Mouse (Mus musculus): ENCODE data around the gene Fcna.

Gene Fcna

DNA sequence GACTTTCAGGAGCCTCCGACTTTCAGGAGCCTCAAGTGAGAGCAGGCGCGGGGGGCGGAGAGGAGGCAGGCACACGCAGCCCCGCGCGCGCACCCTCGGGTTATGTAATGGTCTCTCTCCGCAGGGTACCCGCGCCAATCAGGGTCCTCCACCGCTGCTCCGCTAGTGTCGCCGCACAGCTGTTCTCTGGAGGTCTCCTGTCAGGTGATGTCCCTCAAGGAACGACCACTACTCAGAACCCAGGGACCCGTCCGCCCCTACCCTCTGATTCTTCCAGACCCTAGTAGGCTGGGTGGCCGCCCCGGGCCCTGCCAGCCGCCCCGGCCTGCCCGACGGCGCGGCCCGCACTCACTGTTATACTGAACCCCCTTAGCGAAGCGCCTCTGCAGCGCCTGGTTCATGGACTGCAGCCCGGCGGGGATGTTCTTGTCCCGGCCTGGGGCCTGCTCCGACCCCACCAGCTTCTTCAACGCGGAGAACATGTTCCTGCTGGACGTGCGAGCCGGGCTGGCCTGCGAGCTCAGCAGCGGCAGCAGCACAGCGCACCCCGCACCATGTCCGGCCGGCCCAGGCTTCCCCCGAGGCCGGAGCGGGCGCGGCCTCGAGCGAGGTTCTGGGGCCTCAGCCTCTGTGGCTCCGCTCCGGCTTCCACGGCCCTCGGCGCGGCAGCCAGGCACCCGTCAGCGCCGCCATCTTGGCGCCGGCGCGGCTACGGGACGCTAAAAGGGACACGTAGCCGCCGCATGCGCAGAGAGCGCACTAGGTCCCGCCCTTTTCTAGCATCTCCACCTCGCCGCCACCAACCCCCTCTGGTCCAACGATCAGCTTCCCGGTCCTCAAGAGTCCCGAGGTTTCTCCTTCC lies 19.8 kb downstream of the Fcna start, which contains the start of gene Rabl6:
Gene Rabl6 (minus strand): TSS at position 761 of the 862 bp plus-strand sequence.
- DNase-seq, result peak; percentile 91 to 95

DNA sequence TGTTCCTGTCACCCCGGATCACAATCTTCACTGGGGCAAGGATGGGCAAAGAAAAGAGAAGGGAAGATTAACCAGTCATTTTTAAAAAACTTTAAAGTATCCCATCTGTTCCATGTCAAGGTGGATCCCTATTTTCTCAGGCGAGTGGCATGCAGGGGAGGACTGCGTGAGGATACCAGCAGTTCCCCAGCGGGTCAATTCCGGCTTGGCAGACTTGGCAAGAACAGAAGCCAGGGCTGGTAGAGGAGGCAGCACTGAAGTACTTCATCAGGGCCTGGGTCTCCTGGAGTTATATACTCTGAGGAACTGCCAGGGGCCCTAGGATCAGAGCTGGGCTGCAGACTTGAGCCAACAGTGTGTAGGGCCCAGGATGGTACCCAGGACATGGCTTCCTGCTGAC lies 25.3 kb downstream of the Fcna start:
- DNase-seq, result no peak

DNA sequence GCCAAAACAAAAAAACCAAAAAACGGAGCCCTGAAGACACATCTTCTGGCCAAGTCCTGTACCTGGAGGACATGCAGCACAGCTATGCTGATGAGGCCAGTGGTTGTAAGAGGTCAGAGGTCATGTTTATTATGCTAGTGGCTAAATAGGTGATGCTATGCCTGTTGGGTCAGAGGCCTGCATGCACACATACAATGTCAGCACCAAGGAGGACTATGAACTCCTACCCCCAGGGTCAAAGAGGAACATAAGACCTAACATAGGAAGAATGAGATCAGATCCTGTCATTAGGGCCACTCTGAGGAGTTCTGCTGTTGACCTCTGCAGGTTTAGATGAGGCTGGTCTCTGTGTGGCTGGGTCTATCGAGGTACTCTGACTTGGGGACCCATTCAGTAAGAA lies 27.8 kb downstream of the Fcna start:
- DNase-seq, result no peak

DNA sequence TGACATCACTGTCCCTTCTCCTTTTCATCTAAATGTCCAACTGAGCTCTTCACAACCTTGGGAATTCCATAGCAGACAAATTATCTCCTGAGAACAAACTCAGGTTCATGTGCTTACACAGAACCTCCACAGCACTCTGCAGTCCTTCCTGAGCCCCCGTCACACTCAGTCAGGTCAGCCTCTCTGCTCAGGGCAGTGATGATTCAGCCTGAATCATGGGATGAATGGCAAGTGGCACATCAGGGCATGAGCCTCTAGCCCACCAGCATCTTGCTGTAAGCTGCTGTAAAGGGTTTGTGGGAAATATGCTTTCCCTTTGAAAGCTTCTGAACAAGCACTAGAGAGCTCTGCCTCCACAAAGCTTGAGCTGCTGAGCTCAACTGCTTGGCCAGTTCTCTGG lies 29.1 kb downstream of the Fcna start:
- DNase-seq, result no peak

DNA sequence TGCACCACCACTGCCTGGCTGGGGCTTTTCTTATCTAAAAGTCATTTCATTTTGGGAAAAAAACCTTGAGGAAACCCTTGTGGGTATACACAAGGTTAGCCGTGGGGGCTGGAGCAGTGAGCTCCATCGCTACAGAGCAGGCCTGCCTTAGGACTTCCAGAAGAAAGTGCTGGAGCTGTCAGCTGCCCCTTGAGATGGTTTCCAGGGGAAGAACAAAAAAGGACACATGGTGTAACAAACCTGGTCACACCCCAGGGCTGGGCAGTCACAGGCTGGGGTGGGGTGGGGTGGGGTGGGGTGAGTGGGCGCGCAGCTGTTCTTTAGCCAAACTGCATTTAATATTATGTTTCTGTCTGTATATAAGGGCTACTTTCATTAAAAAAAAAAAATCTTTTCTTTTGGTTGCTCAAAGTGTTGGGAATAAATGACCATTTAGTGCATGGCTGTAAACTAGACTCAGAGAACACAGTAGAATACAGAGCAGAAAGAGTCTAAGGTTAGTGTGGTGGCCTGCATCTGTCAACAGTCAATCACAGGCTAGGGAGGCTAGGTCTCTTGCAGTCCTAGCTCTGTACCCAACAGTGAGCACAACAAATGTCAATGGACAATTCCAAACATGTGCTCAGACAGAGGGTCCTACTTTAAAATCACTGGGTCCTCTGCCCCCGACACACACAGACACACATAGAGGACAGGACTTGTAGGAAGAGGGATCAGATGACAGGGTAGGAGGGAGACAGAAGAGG lies 30.9 kb downstream of the Fcna start:
- no peak for DNase-seq

DNA sequence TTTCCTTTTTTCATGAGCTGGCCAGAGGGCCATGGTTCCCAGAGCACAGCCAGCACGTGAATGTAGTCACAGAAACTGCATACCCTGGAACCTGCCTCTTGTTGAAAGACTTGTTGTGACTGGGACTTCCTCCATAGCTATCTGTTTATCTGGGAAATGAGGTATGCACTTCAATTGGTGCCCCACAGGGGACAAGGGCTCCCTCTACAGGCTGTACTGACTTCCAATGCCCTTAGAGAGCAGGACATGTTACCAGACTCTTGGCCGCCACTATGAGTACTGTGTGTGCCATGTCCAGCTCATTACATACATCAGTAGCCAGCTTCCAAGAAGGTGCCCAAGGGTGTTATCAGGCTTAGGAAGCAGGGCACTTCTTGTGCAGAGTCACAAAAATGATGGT lies 36.0 kb downstream of the Fcna start:
- DNase-seq, result peak in 1 of 2 experiments; percentile 52

DNA sequence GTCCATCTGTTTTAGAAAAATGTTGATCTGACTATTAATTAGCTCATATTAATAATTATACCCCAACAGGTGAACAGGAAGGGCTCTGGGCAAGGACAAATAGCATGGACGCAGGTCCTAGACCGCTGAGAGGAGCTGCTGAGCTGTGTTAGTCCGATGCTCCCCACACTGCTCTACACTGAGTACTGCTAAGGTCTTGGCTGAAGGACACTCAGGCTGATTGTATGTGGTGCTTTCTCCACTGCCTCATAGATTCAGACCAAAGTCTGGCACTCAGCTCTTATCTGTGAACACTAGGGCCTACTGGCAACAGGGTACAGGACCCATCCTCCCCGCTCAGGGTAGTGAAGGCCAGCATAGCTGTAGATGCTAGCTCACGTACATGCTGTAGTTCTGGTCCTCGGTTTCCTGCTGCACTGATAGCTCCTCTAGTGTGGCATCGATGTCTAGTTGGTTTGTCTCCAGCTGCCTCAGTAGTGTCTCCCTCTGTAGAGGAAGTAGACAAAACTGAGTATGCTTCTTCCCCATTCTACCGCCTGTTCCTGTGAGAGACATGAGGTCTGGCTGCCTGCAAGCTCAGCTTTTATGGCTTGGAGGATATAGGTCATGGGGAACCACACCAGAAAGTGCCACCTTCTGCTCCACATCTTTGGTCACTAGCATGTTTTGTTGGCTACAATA lies 39.5 kb downstream of the Fcna start:
- no peak for DNase-seq

DNA sequence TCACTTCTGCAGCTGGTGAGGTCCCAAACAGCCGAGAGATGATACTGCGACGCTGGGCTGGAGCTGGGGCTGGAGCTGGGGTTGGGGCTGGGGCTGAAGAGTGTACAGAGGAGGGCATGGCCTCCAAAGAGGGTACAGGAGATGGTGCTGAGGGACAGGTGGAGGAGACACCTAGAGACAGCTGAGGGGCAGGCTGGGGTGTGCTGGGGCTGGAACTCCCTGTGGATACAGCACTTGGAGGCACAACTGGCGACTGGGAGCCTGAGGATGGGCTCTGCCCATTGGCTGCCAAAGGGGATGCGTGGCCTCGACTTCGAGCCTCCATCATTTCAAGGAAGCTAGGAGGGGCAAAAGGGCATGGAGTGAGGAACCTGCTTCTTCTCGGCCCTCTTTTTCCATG lies 40.5 kb downstream of the Fcna start:
- DNase-seq, result no peak

DNA sequence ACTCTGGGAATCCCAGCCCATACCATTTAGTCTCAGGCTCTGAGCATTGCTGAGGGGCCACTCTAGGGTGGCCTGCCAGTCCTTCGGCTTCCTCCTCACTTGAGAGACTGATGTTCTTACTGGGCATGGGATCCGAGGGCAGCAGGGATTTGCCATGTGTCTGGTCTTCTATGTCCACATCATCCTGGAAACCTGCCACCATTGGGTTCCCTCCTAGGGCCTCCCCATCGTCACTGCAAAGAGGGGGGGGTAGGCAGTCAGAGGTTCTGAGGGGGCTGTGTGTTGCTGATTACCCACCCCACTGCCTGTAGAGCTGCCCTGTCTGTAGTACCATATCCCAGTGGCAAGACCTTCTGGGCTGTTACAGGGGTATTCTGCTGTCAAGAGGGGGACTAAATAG lies 42.2 kb downstream of the Fcna start:
- DNase-seq, result no peak

DNA sequence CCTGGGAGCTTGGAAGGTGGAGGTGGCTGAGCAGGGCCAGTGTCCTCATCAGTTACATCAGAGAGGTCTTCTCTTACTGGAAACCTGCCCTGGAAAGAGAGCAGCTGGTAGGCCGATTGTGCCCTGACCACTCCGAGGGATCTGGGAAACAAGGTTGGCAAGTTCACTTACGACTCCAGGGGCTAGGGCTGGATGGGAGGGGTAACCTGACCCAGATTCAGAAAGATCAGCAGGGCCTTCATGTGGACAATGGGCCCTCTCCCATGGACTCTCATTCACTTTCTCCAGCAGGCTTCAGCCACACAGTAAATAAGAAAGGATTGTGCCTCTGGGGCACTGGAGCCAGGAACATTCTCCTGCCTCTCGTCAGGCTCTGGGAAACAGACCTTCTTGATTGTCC lies 43.0 kb downstream of the Fcna start:
- no peak for DNase-seq

DNA sequence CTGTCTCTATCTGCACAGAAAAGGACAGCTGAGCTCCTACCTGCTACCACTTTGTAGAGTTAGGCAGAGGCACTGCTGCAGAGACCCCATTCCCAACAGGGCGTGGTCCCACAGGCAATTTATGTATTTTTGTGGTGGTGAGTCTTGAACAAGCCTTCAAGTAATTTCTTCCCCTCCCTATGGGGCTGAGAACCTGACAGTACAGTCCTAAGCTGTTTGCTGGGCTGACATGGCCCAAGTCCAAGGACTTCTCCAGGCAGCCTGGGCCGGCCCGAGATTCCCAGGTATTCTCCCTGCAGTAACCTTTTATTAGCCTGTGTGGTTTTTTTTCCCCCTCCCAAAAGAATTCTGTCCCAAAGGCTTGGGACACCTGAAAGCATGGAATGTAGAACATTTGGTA lies 43.7 kb downstream of the Fcna start:
- DNase-seq, result no peak

DNA sequence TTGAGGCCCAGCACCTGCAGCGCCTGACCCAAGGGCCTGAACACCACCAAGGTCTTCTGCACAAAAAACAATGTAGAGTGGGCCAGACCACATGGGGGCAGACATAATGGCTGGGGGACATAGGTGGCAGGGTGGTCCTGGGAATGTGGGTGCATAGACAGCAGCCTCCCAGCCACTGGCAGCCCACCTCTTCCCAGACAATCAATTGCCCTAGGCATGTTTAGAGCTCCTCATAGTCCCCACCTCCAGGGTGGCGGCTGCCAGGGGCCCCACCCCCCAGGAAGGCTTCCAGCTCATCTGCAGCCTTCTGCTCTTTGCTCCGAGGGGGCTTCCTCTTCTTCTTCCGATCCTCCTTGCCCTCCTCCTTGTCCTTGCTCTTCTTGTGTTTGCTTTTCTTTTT lies 44.3 kb downstream of the Fcna start:
- DNase-seq, result no peak

DNA sequence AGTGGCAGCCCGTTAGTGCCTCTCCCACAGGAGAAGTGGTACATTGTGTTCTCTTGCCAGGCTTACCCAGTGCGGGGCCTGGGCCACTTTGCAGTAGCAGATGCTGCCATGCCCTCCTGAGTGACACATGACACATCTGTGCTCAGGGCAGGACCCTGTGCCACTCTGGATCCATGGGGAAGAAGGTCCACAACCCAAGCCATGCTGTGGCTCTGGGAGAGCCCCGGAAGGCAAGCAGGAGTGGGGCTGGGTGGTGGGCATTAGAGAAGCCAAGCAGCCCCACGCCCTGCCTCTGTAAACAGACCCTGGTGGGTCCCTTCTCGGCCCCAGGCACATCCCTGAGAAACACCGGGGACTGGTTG lies 44.7 kb downstream of the Fcna start:
- DNase-seq, result no peak

DNA sequence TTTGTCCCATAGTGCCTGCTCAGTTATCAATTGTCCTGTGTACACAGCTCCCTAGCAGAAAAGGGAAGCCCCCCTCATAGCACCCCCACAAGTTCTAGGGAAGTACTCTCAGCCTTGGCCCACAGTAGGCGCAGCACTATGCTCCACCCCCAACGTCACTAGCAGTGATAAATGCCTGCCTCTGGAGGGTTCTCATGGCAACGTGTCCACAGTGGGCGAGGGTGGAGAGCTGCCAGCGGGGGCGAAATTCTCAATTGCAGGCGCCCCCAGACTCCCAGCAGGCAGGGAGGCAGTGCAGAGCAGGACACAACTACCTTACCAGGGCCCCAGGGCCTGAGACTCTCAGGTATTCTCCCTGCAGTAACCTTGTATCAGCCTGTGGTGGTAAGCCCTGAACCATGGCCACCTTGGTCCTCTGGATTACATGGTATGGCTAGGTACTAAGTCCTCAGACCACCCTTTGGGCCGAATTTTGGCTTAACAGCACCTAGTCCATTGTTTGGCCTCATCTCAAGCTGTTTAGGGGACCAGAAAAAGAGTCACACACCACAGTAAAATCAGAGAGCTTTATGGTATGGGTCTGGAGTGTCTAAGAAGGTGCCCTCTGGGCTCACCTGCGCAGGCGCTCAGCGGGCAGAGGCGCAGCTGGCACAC lies 45.2 kb downstream of the Fcna start:
- DNase-seq, result peak; percentile 56 to 62

DNA sequence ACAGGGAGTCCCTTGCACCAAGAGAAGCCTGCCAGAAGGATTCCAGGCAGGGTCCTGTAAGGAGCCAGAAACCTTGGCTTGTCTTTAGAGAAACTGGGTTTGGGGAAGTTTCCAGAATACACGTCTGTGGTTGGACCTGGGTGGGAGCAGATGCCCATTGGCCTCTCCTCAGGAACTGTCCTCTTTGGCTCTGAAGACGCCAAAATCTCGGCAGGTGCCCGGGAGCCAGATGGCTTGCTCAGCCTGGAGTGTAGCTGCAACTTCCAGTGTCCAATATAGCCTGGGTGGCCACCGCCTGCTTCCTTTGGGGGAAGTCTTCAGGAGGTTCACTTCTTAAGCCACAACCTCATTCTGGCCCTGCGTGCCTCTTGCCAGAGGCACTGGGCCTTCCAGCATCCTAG lies 45.9 kb downstream of the Fcna start:
- DNase-seq, result peak in 1 of 2 experiments; percentile 45

DNA sequence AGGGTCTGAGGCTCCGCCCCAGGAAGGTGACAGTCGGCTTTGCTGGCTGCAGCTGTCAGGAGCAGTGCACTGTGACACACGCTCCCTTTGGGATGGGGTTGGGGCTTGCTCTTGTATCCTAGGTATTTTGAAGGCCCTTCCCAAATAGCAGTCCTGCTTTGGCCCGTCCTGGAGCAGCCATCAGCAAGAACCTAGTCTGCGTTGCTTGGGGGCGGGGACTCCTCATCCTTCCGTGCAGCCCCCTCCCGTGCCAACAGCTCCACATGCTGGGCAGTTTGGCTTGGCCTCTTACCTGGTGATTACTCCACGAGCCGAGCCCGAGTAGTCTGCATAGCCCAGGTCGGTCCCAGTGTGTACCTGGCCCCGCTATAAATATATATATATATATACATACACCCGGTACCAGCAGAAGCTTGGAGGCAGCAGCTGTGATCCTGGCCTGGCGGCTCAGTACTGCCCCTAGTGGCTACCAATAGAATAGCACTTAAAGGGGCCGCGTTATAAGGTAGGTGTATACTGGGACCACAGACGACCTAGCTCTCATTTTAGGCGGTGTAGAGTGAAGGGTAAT lies 46.5 kb downstream of the Fcna start, which contains the start of gene Ajm1:
Gene Ajm1 (minus strand): TSS at position 464 of the 571 bp plus-strand sequence.
- peak; percentile 63 to 75 for DNase-seq

DNA sequence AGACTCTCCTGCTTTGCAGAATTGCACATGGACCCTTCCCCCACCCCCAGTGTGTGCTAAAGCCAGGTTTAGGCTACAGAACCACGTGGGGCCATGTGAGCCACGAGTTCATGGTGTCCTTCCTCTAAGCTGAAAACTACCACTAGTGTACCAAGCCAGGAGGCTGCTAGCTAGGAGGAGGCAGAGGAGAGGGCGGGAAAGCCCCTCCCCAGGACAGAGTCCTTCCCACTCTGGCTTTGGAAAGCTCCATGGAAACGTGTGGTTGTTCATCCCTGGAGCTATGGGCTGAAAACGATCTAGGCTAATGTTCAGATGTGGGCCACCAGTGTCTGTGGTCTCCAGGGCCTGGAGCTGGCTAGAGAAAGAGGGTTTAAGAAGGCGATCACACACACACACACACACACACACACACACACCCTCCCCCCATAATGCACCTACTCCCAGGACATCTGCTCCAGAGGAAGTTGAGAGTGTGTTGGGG lies 47.2 kb downstream of the Fcna start:
- DNase-seq, result no peak

DNA sequence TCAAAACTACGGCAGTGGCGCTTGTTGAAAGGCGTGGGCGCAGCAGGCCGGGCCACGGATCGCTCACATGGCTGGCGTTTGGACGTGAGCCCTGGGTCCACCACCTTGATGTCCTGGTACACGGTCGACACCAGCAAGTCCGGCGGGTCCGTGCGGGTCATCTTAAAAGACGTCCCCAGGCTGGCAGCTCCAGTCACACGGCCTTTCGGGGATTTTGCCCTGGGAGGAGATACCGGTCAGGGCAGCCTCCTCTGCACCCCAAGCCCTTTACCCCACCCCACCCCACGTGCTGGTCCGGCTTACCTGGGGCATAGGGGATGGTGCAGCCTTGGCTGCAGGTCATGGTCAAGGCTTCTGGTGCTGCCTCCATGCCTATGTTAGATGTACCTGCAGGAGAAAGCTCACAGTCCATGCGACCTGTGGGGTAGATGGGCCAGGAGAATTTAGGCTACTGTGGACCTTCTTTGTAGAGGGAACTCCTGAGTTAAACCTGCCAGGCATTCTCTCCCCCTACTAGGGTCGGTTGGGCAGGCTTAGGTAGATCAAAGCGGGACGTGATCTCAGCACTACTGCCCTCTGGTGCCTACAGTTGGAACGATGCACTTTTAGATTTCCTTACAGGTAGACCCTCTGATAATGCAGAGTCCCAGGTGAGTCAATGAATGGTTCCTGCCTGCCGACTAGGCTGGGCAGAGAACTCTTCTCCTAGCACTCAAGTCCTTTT lies 47.9 kb downstream of the Fcna start:
- peak; percentile 67 to 72 for DNase-seq

DNA sequence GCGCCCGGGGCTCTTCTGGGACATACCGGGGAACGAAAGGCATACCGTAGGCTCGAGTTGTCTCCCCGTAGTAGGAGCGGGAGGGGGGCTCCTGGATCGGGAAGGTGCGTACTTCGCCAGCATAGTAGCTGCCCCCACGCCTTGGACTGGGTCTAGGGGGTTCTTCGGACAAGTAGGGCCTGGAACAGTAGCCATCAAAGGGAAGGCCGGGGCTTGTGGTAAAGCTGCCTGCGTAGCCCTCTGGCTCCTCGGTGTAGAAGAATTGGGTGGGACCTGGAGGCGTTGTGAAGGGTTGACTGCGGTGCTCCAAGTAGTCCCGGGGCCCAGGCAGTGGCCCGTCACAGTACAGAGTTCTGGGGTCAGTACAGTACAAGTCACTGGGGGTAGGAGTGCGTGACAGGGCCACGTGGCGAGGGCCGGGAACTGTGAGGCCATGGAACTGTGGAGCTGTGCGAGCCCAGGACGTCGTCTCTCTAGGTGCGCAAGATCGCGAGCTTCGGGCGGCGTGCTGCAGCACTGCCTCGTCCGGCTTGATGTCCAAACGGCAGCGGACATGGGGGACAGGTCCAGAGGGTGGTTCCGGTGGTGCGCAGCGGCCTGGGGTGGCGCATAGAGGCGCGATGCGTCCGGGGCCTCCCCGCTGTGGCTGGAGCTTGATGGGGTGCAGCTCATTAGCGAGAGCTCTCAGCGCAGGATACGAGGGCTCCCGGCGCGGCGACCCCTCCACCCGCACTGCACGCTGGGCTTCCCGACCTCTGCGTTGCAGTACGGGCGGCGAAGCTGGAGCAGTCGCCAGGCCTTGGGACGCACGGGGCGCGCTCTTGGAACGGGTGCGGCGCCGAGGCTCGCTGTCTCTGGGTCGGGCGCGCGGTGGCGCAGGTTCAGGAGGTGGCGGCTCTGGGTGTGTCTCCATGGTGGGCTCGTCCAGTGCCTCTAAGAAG lies 48.8 kb downstream of the Fcna start:
- peak; percentile 31 to 51 for DNase-seq
